Mouse (Mus musculus) MEL (cell line): Measurements from ENCODE around the gene Defb26. TPM values are rescaled to one million over a fixed set of nuclear protein-coding genes. Genes with fewer than 3 reads are reported as not detected.

ENCODE experiments used
- DNase-seq: peaks from one replicate; pipeline ENCODE4 v3.0.0; 2011; ENCODE audit warnings: low read depth, low spot score
- H3K27ac ChIP-seq: 2 replicates; pipeline ENCODE4 v1.5.1; 2012; ENCODE audit warnings: low read depth, mild to moderate bottlenecking, control low read depth, low read length, moderate library complexity; ENCODE audit not compliant: control insufficient read depth
- H3K27me3 ChIP-seq, 2 experiments: fragments of 150-350 bp in 1 of 2; sonication (generic) in 1 of 2; 2 replicates each; pipeline ENCODE4 v1.6.1; 2012; ENCODE audit warnings: low read length in 2 of 2, mild to moderate bottlenecking in 2 of 2, improper control_type of control experiment in 1 of 2, moderate library complexity in 1 of 2; ENCODE audit not compliant: insufficient read depth in 2 of 2, control insufficient read depth in 1 of 2
- H3K36me3 ChIP-seq, 2 experiments: 2 replicates each; pipeline ENCODE4 v1.6.1; 2012 to 2014; ENCODE audit warnings: low read length in 2 of 2, improper control_type of control experiment in 1 of 2, inconsistent platforms in 1 of 2, mild to moderate bottlenecking in 1 of 2; ENCODE audit not compliant: insufficient read depth in 2 of 2, control insufficient read depth in 1 of 2
- H3K4me1 ChIP-seq, 2 experiments: fragments of 150-350 bp in 1 of 2; sonication (generic) in 1 of 2; 2 replicates each; pipeline ENCODE4 v1.6.1; 2012; ENCODE audit warnings: low read length in 2 of 2, improper control_type of control experiment in 1 of 2, mild to moderate bottlenecking in 1 of 2; ENCODE audit not compliant: insufficient read depth in 2 of 2, control insufficient read depth in 1 of 2
- H3K4me3 ChIP-seq, 2 experiments: fragments of 150-350 bp in 1 of 2; sonication (generic) in 1 of 2; 2 replicates each; pipeline ENCODE4 v1.5.1; 2012; ENCODE audit warnings: low read depth in 2 of 2, low read length in 2 of 2, mild to moderate bottlenecking in 2 of 2, moderate library complexity in 2 of 2, control low read depth in 1 of 2, improper control_type of control experiment in 1 of 2; ENCODE audit not compliant: control insufficient read depth in 1 of 2, insufficient read depth in 1 of 2
- H3K79me2 ChIP-seq: 2 replicates; pipeline ENCODE4 v1.6.1; 2012; ENCODE audit warnings: mild to moderate bottlenecking, low read length, moderate library complexity; ENCODE audit not compliant: control insufficient read depth, poor library complexity, insufficient read depth
- H3K9ac ChIP-seq: 2 replicates; pipeline ENCODE4 v1.6.1; 2012; ENCODE audit warnings: low read depth, mild to moderate bottlenecking, control low read depth, low read length, moderate library complexity; ENCODE audit not compliant: control insufficient read depth, poor library complexity, severe bottlenecking
- H3K9me3 ChIP-seq: fragments of 150-350 bp; sonication (generic); replicated peaks from 2 replicates; pipeline ENCODE4 v1.6.1; 2012; ENCODE audit warnings: mild to moderate bottlenecking, low read length, improper control_type of control experiment, moderate library complexity; ENCODE audit not compliant: insufficient read depth
- CHD2 ChIP-seq: IDR thresholded peaks from 2 replicates; pipeline ENCODE4 v1.6.1; 2011; ENCODE audit warnings: low read length, improper control_type of control experiment
- CTCF ChIP-seq, 3 experiments: IDR thresholded peaks in 2 of 3; conservative IDR thresholded peaks in 1 of 3; 2 replicates each; pipeline ENCODE4 v1.5.1; 2011 to 2012; ENCODE audit warnings: low read length in 3 of 3, low read depth in 2 of 3, mild to moderate bottlenecking in 2 of 3, improper control_type of control experiment in 1 of 3, inconsistent platforms in 1 of 3, mixed read lengths in 1 of 3, moderate library complexity in 1 of 3; ENCODE audit not compliant: control insufficient read depth in 1 of 3, insufficient read depth in 1 of 3, poor library complexity in 1 of 3, severe bottlenecking in 1 of 3
- E2F4 ChIP-seq: IDR thresholded peaks from 2 replicates; pipeline ENCODE4 v1.6.1; 2011; ENCODE audit warnings: low read depth, low read length, improper control_type of control experiment, borderline replicate concordance
- ELF1 ChIP-seq: IDR thresholded peaks from 2 replicates; pipeline ENCODE4 v1.6.1; 2014; ENCODE audit warnings: low read depth, mild to moderate bottlenecking, inconsistent platforms, low read length, improper control_type of control experiment, moderate library complexity
- GATA1 ChIP-seq: IDR thresholded peaks from 2 replicates; pipeline ENCODE4 v1.6.1; 2011; ENCODE audit warnings: low read depth, low read length, improper control_type of control experiment
- JUND ChIP-seq: IDR thresholded peaks from 2 replicates; pipeline ENCODE4 v1.6.1; 2011; ENCODE audit warnings: low read depth, mild to moderate bottlenecking, improper control_type of control experiment, low read length
- KAT2A ChIP-seq: conservative IDR thresholded peaks from 2 replicates; pipeline ENCODE4 v1.6.1; 2012; ENCODE audit warnings: low read depth, low read length, improper control_type of control experiment, inconsistent platforms
- MAFK ChIP-seq: IDR thresholded peaks from 2 replicates; pipeline ENCODE4 v1.6.1; 2011; ENCODE audit warnings: low read depth, mild to moderate bottlenecking, low read length, improper control_type of control experiment, borderline replicate concordance
- MYB ChIP-seq: IDR thresholded peaks from 2 replicates; pipeline ENCODE4 v1.6.1; 2011; ENCODE audit warnings: mild to moderate bottlenecking, low read depth, low read length, improper control_type of control experiment
- POLR2AphosphoS5 ChIP-seq: IDR thresholded peaks from 2 replicates; pipeline ENCODE4 v1.6.1; 2012; ENCODE audit warnings: low read depth, borderline replicate concordance, mild to moderate bottlenecking, inconsistent platforms, low read length, moderate library complexity, mixed read lengths
- RAD21 ChIP-seq: IDR thresholded peaks from 2 replicates; pipeline ENCODE4 v1.6.1; 2011; ENCODE audit warnings: mild to moderate bottlenecking, low read depth, low read length, improper control_type of control experiment
- SMC3 ChIP-seq: IDR thresholded peaks from 2 replicates; pipeline ENCODE4 v1.6.1; 2011; ENCODE audit warnings: low read depth, low read length, improper control_type of control experiment
- TBP ChIP-seq: IDR thresholded peaks from 2 replicates; pipeline ENCODE4 v1.8.0; 2011; ENCODE audit warnings: low read depth, low read length, improper control_type of control experiment
- TCF12 ChIP-seq: IDR thresholded peaks from 2 replicates; pipeline ENCODE4 v1.6.1; 2014; ENCODE audit warnings: low read depth, mild to moderate bottlenecking, inconsistent platforms, low read length, improper control_type of control experiment, moderate library complexity
- polyA plus RNA-seq, 2 experiments: library from polyadenylated mRNA; stranded (reverse) in 1 of 2; unstranded in 1 of 2; fragments of >175 nt in 1 of 2; fragments of >200 nt in 1 of 2; gene quantifications; 2 replicates each; pipeline versions ENCODE4 v1.2.1 to v1.2.4; 2012; ENCODE audit warnings: low replicate concordance in 2 of 2, low read depth in 1 of 2; ENCODE audit not compliant: insufficient read length in 2 of 2, insufficient read depth in 1 of 2, missing spikeins in 1 of 2
- total RNA-seq: library from RNA; depleted of rRNA; stranded (reverse); fragments of 300-350 nt; gene quantifications from 2 replicates; pipeline ENCODE4 v1.2.3, GENCODE M21; 2012

The Defb26 gene
- total and polyA plus RNA-seq, 3 experiments: not detected

DNA sequence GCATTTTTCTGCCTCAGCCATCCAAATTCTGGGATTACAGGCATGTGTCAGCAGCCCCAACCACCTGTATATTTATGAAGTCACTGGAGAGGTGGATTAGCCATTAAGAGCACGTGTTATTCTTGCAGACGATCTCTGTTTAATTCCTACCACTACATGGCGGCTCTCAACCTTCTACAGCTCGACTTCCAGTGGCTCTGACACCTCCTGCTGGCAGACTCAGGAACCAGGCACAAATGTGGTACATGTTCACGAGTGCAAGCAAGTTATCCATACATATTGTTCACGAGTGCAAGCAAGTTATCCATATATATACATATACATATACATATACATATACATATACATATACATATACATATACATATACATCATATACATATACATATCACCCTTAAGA is 18.3 kb downstream of the Defb26 start:
- Histone ChIP-seq H3K9me3 (no peaks in the 10 kb centered on the region), H3K36me3 (peaks cover 0 to 3% of the 10 kb centered on the region in 2 experiments; a peak in 2 of 4 replicates), H3K79me2 (no peaks in the 10 kb centered on the region), H3K4me3 (no peak overlapping the region), H3K4me1 (peaks cover 0 to 3% of the 10 kb centered on the region in 2 experiments; a peak in 1 of 4 replicates), H3K9ac (no peak overlapping the region)
- DNase-seq: no peak
- TF ChIP-seq CTCF (IDR thresholded peaks at IDR 0.05 in 2 of 3, conservative IDR thresholded peaks at IDR 0.05 in 1 of 3; ENCODE audit: control insufficient read depth in 1 of 3, insufficient read depth in 1 of 3, low read depth in 2 of 3, low read length in 3 of 3, poor library complexity in 1 of 3, severe bottlenecking in 1 of 3) (peak in 2 of 3 experiments; percentile 8 to 32; a peak in 2 of 6 replicates), MAFK (no peak), JUND (no peak), SMC3 (peak; percentile 25), ELF1 (no peak), TBP (no peak), GATA1 (no peak), TCF12 (no peak), MYB (no peak)
- TF ChIP-seq, all 39 proteins: peak for 2
- H3K27ac ChIP-seq: no peak overlapping the region
- peaks cover 2 to 3% of the 10 kb centered on the region in 2 experiments; a peak in 2 of 4 replicates for H3K27me3 ChIP-seq

DNA sequence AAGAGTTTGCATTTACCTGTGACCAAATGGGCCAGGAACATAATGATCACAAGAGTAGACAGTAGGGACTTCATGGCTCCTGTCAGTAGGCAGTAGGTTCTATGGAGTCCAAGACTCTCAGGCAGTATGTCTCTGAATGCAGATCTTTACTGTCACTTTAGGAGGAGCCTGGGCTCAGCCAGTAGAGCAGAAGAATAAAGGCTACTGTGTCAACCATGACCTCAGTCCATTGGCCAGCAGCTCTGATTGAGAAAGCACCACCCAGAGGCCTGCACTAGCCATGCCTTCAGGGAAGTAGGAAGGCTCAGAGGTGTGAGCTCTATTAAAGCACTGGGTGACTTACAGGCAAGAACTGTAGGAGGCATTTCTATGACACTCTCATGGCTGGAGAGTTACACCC is 21.5 kb downstream of the Defb26 start, which contains the start of gene Defb22:
Gene Defb22 (minus strand): TSS at position 101 of the 400 bp plus-strand sequence.
- no peak for DNase-seq
- H3K9ac ChIP-seq: no peak within 1 kb of the TSS
- peaks cover 3 to 4% of the 10 kb centered on the region in 2 experiments; a peak in 3 of 4 replicates for H3K27me3 ChIP-seq
- H3K9me3 ChIP-seq: no peaks in the 10 kb centered on the region
- peaks cover 0 to 3% of the 10 kb centered on the region in 2 experiments; a peak in 2 of 4 replicates for H3K36me3 ChIP-seq
- TF ChIP-seq POLR2AphosphoS5: no peak
- TF ChIP-seq E2F4: no peak
- no peak for TF ChIP-seq KAT2A
- no peak for TF ChIP-seq MYB
- H3K4me3 ChIP-seq: no peak within 1 kb of the TSS
- H3K27ac ChIP-seq: no peak within 1 kb of the TSS
- peaks cover 0 to 3% of the 10 kb centered on the region in 2 experiments; a peak in 1 of 4 replicates for H3K4me1 ChIP-seq
- H3K79me2 ChIP-seq: no peaks in the 10 kb centered on the region

- DNase-seq: peak; percentile 38
- no peaks in the 10 kb centered on the region for H3K36me3 ChIP-seq
- TF ChIP-seq SMC3 (peak; percentile 38), CHD2 (no peak), RAD21 (peak; percentile 18; the same call in 1 of the 2 replicates), CTCF (IDR thresholded peaks at IDR 0.05 in 2 of 3, conservative IDR thresholded peaks at IDR 0.05 in 1 of 3; ENCODE audit: control insufficient read depth in 1 of 3, insufficient read depth in 1 of 3, low read depth in 2 of 3, low read length in 3 of 3, poor library complexity in 1 of 3, severe bottlenecking in 1 of 3) (peak; percentile 46 to 71 (median 51)), JUND (no peak)
- TF ChIP-seq, all 39 proteins: peak for 3
These were observed 24.5 kb downstream of the Defb26 start for GRCm38 (mm10) chr2:152487024-152487423.

More at GRCm38 (mm10) chr2:152487024-152487423, 24.5 kb downstream of the Defb26 start:
- Histone ChIP-seq H3K4me1 (no peaks in the 10 kb centered on the region), H3K4me3 (no peak overlapping the region), H3K27ac (no peak overlapping the region), H3K9me3 (no peaks in the 10 kb centered on the region), H3K9ac (no peak overlapping the region), H3K27me3 (peaks cover 8% of the 10 kb centered on the region in 2 experiments; a peak in 3 of 4 replicates), H3K79me2 (no peaks in the 10 kb centered on the region)
